Mouse (Mus musculus) megakaryocyte, embryonic 14.5 days (primary cell): ENCODE results near the gene Spata25. TPM values are rescaled to one million over a fixed set of nuclear protein-coding genes. Genes with fewer than 3 reads are reported as not detected.
"Not testable (repeated sequence)": the region's sequence is repeated elsewhere in the genome, so short reads cannot be mapped to it uniquely, and the experiment has no call there.

ENCODE experiments used
- H3K27me3 ChIP-seq: replicated peaks from 2 replicates; pipeline ENCODE3; 2012; ENCODE audit warnings: inconsistent platforms
- H3K36me3 ChIP-seq: replicated peaks from 2 replicates; pipeline ENCODE3; 2012; ENCODE audit warnings: low read length, inconsistent platforms, mixed read lengths
- H3K4me1 ChIP-seq: 2 replicates; pipeline ENCODE4 v1.6.1; 2012; ENCODE audit warnings: inconsistent platforms
- H3K4me3 ChIP-seq: replicated peaks from 2 replicates; pipeline ENCODE3; 2012; ENCODE audit warnings: moderate library complexity, mild to moderate bottlenecking, inconsistent platforms
- H3K9me3 ChIP-seq: 2 replicates; pipeline ENCODE4 v1.6.1; 2012; ENCODE audit warnings: inconsistent platforms
- FLI1 ChIP-seq: IDR thresholded peaks from 2 replicates; pipeline ENCODE4 v1.6.1; 2012; ENCODE audit warnings: low read length, inconsistent platforms, mixed read lengths
- GATA1 ChIP-seq: IDR thresholded peaks from 3 replicates; pipeline ENCODE4 v1.6.1; 2012; ENCODE audit warnings: mixed read lengths, low read length, inconsistent platforms, borderline replicate concordance
- polyA plus RNA-seq: library from polyadenylated mRNA; stranded (reverse); fragments of >175 nt; gene quantifications from 2 replicates; pipeline ENCODE4 v1.2.3, GENCODE M21; 2012; ENCODE audit warnings: low replicate concordance; ENCODE audit not compliant: insufficient read depth

Spata25 gene
- polyA plus RNA-seq, 1 experiment = not detected

GRCm38 (mm10) chr2:164862179-164862861 is 34.0 kb upstream of the Spata25 start:
- TF ChIP-seq FLI1 = no peak
- no peak for TF ChIP-seq GATA1
- Histone ChIP-seq H3K4me3 (no peak overlapping the region), H3K27me3 (peaks cover 46% of the 10 kb centered on the region), H3K9me3 (peaks cover 3% of the 10 kb centered on the region; the same call in 1 of the 2 replicates), H3K36me3 (no peaks in the 10 kb centered on the region), H3K4me1 (peaks cover 56% of the 10 kb centered on the region)

- TF ChIP-seq GATA1 = no peak
- no peak for TF ChIP-seq FLI1
- H3K9me3 ChIP-seq = peaks cover 3% of the 10 kb centered on the region; the same call in 1 of the 2 replicates
- H3K4me3 ChIP-seq = no peak overlapping the region
- peaks cover 60% of the 10 kb centered on the region for H3K4me1 ChIP-seq
- no peaks in the 10 kb centered on the region for H3K36me3 ChIP-seq
- H3K27me3 ChIP-seq = peaks cover 59% of the 10 kb centered on the region
Measured at GRCm38 (mm10) chr2:164861094-164861493, 32.8 kb upstream of the Spata25 start.

GRCm38 (mm10) chr2:164859640-164860432 is 31.5 kb upstream of the Spata25 start:
- TF ChIP-seq FLI1 (no peak), GATA1 (no peak)
- Histone ChIP-seq H3K9me3 (peaks cover 3% of the 10 kb centered on the region; the same call in 1 of the 2 replicates), H3K4me1 (peaks cover 62% of the 10 kb centered on the region), H3K27me3 (peaks cover 63% of the 10 kb centered on the region), H3K4me3 (no peak overlapping the region), H3K36me3 (no peaks in the 10 kb centered on the region)

- no peak overlapping the region for H3K4me3 ChIP-seq
- no peaks in the 10 kb centered on the region for H3K36me3 ChIP-seq
- H3K27me3 ChIP-seq = peaks cover 68% of the 10 kb centered on the region
- no peak for TF ChIP-seq FLI1
- no peak for TF ChIP-seq GATA1
- peaks cover 3% of the 10 kb centered on the region; the same call in 1 of the 2 replicates for H3K9me3 ChIP-seq
- H3K4me1 ChIP-seq = peaks cover 58% of the 10 kb centered on the region
Measured at GRCm38 (mm10) chr2:164859155-164859554, 30.8 kb upstream of the Spata25 start.

- Histone ChIP-seq H3K4me3 (peak overlapping the region; percentile 93), H3K36me3 (no peaks in the 10 kb centered on the region), H3K27me3 (peaks cover 75% of the 10 kb centered on the region), H3K4me1 (peaks cover 58% of the 10 kb centered on the region), H3K9me3 (no peaks in the 10 kb centered on the region)
- no peak for TF ChIP-seq GATA1
- no peak for TF ChIP-seq FLI1
Measured at GRCm38 (mm10) chr2:164857842-164858553, 29.7 kb upstream of the Spata25 start.

GRCm38 (mm10) chr2:164857101-164857821 is 28.9 kb upstream of the Spata25 start, which contains the start of gene Pltp:
Gene Pltp (minus strand): TSS chr2:164857711.
- no peaks in the 10 kb centered on the region for H3K9me3 ChIP-seq
- TF ChIP-seq GATA1 (no peak), FLI1 (no peak)
- H3K4me1 ChIP-seq = peaks cover 55% of the 10 kb centered on the region
- no peaks in the 10 kb centered on the region for H3K36me3 ChIP-seq
- H3K27me3 ChIP-seq = peaks cover 79% of the 10 kb centered on the region
- H3K4me3 ChIP-seq = peak within 1 kb of the TSS; percentile 93

- Histone ChIP-seq H3K9me3 (no peaks in the 10 kb centered on the region), H3K4me3 (peak overlapping the region; percentile 93), H3K27me3 (peaks cover 81% of the 10 kb centered on the region), H3K36me3 (no peaks in the 10 kb centered on the region), H3K4me1 (peaks cover 48% of the 10 kb centered on the region)
- no peak for TF ChIP-seq GATA1
- no peak for TF ChIP-seq FLI1
Measured at GRCm38 (mm10) chr2:164856309-164857100, 28.2 kb upstream of the Spata25 start.

DNA sequence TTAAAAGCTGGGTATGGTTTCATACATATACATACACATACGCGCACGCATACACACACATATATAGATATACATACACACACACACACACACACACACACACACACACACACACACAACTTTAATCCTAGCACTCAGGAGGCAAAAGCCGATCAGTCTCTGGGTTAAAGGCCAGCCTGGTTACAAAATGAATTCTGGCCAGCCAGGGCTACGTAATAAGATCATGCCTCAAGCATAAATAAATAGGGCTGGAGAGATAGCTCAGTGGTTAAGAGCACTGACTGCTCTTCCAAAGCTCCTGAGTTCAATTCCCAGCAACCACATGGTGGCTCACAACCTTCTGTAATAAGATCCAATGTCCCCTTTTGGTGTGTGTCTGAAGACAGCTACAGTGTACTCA is 27.2 kb upstream of the Spata25 start:
- not testable (repeated sequence) for H3K36me3 ChIP-seq, H3K4me3 ChIP-seq, H3K9me3 ChIP-seq
- peaks cover 47% of the 10 kb centered on the region for H3K4me1 ChIP-seq
- H3K27me3 ChIP-seq = peaks cover 75% of the 10 kb centered on the region
